Mouse (Mus musculus): Measurements from ENCODE around the gene Hoxc11.

Hoxc11 gene

GRCm38 (mm10) chr15:102954192-102955006 is at the start of gene Hoxc11:
Hoxc11 (plus strand) TSS chr15:102954427.
- DNase-seq: no peak

DNA sequence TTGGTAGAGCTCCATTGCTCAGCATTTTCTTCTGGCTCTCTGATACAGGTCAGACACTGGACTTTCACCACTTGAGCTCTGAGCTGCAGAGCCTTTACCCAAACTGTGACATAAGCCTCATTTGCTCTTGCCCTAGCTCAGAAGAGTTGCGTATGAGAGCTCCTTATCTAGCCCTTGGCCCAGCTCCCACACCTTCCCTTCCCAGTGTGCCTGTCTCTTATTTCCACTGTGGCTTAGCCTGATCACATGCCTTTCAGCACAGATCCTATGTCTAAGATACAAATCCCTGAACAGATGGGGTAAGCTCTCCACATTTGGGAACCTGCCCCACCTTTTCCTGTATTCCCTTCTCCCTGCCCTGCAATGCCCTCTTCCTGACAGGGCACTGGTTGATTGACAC is 49.3 kb upstream of the Hoxc11 start:
- no peak for DNase-seq

- no peak for DNase-seq
These were observed 44.7 kb upstream of the Hoxc11 start for GRCm38 (mm10) chr15:102909536-102909935.

DNA sequence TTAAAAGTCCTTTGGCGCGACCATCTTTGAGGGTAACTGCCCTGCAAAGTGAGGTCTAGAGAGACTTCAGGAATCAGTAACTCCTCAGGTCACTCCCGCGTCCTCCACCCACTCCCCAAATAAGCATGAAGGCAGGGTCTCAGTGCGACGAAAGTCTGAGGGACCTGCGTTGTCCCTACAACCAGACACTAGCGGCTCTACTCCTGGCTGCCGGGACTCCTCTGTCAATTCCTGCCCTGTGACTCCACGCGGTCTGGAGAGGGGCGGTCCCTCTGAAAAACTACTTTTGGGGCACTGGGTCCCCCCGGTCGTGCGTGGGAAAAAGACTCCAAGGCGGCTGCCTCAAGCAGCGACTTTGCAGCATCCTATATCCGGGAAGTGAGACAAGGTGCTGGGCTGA is 44.2 kb upstream of the Hoxc11 start:
- DNase-seq: no peak

DNA sequence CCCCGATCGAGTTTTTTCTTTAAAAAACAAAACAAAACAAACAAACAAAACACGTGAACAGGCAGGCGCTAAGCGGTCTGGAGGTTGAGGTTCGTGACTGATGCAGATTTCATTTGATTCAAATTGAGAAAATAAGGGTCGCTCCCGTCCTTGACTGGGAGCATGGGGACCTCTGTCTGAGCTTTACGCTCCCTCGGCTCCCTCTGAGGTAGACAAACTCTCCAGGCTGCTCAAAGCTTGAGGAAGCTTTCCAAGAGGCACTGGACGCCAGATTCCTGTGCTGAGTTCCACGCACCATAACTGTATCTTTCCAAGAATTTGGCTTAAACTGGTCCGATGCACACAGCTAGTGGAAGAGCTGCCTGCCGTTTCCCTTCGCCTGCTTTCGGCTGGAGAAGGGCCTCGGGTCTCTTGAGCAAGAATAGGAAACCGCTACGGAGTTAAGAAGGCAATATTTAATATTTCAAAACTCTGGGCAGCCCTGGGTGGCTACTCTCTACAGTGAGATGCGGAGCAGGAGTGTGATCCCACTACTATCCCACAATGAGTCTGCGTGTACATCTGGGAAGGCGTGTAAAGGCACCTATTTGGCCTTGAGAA is 43.6 kb upstream of the Hoxc11 start:
- no peak for DNase-seq

- DNase-seq: no peak
These were observed 41.1 kb upstream of the Hoxc11 start for GRCm38 (mm10) chr15:102913038-102913585.

DNA sequence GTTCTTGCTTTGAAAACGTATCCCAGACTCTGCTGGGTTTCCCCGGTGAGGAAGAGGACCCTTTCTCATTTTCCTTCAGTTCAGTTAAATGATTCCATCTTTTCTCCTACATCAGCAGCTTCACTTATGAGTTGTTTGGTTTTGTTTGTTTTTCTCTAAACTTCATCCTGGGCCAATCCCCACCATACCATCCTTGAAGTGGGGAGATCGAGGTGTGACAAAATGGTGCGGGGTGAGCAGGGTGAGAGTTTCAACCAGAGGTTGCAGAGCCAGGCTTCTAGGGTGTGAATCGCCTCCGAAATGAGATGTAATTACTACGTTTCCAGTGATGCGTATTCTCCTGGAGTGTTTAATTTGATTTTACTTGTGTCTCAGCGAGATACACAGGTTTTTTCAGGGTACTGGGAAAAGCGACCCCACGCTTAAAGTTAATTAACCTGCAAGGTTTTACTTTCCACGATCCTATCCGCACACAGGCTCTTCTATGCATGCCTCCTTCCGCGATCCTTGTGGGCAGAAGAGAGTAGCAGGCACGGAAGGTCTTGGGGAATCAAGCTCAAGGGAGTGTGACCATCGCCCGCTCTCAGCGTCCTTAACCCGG is 36.2 kb upstream of the Hoxc11 start:
- no peak for DNase-seq

DNA sequence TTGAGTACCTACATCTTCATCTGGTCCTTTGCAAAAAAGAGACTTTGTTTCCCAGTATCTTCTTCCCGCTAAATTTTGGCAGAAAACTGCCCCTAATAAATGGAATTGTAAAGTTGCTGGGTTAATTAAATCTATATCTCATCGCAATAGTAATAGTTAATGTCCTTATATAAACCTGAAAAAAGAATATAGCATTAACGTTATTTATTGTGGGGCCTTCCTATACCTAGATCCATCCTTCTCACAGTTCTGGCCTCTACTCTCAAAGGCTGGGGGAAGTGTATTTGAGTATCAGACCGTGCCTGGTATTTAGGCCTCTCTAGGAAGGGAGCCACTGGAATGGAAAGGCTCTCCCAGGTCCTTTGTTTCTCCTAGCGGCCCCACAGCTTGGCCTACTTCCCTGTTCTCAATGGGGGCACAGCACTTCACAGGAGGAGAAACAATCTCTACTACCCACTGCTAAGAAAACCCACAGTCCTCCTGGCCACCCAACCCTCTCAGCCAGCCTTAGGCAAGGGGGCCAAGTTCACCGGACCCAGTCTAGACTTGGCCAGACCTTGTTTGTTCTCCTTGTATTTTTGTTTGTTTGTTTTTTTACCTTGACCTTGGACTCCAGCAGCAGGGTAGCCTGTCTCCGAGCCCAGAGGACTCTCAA is 35.5 kb upstream of the Hoxc11 start:
- no peak for DNase-seq

- DNase-seq: no peak
These were observed 34.7 kb upstream of the Hoxc11 start for GRCm38 (mm10) chr15:102919336-102920180.

GRCm38 (mm10) chr15:102920619-102921018 is 33.6 kb upstream of the Hoxc11 start:
- DNase-seq: peak; percentile 35 to 56

- no peak for DNase-seq
These were observed 32.9 kb upstream of the Hoxc11 start, which contains the start of gene Hoxc13 for GRCm38 (mm10) chr15:102921053-102922011. Hoxc13 (plus strand) TSS chr15:102921103.

DNA sequence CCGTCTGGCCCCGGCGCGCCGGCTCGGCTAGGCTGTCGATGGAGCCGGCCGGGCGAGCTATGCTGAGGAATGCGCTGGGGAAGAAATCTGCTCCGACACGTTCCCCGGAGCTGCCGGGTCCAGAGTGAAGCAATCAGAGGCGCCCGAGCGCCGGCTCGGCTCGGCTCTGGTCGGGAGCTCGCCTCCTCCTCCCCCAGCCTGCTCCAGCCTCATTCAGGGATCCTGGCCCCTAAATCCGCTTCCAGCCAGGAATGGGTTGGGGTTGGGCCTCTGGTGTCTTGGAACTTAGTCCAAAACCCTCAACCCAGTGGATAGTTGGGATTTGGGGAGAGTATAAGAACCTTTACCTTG is 32.2 kb upstream of the Hoxc11 start:
- peak in 1 of 2 experiments; percentile 51 for DNase-seq

GRCm38 (mm10) chr15:102922636-102923500 is 31.4 kb upstream of the Hoxc11 start:
- DNase-seq: no peak

- DNase-seq: no peak
These were observed 27.1 kb upstream of the Hoxc11 start for GRCm38 (mm10) chr15:102927032-102927645.

GRCm38 (mm10) chr15:102931706-102932358 is 22.4 kb upstream of the Hoxc11 start:
- DNase-seq: no peak

DNA sequence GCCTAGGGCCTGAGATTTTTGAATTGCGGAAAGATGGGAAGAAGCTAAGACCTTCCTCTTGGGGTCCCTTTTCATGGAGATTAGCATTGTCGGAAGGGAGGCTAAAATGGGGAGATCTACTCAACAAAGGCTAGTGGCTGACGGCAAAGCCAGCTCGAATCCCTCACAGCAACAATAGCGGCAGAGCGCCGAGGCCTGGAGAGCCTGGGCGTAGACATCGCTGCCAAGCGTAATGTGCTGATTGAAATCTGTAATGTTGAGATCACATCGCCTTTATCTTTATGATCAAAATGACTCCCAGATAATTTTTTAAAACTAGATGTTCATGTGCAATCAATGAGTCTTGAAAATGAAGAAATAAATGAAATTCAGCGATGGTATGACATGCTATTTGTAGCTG is 19.8 kb upstream of the Hoxc11 start:
- no peak for DNase-seq

DNA sequence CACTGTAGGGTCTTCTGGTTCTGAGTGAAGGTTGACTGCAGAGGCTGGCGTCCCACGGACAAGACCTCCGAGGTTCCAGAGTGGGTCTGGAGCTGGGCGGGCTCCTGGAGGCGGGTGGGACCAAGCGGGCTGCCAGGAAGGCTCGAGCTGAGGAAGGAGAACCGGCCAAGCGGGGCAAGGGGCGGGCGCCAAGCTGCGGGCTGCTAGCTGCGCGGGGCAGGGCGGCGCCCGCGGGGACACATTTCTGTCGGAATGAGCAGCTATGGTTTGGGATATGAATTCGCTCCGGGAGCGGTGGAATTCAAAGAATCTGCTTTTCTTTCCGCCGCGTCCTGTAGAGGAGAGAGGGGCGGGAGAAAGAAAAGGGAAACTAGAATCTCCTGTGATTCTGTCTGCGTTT is 19.3 kb upstream of the Hoxc11 start:
- DNase-seq: no peak

- DNase-seq: no peak
These were observed 17.8 kb upstream of the Hoxc11 start, which contains the start of gene Hoxc12 for GRCm38 (mm10) chr15:102936279-102936972. Hoxc12 (plus strand) TSS chr15:102936757.

Measured in lung, postnatal 4 days (tissue).